Mouse (Mus musculus) heart, adult 2 months (tissue): ENCODE measurements around the gene Sema5b.

Experiments
- EP300 ChIP-seq: fragments of 200-500 bp; IDR thresholded peaks from 2 replicates; pipeline ENCODE4 v1.6.1; 2011; ENCODE audit warnings: low read depth, low read length, control low read depth; ENCODE audit not compliant: insufficient read depth
- POLR2A ChIP-seq: fragments of 200-500 bp; IDR thresholded peaks from 2 replicates; pipeline ENCODE4 v1.6.1; 2011; ENCODE audit warnings: mild to moderate bottlenecking, low read depth, low read length, control low read depth; ENCODE audit not compliant: insufficient read depth

DNA sequence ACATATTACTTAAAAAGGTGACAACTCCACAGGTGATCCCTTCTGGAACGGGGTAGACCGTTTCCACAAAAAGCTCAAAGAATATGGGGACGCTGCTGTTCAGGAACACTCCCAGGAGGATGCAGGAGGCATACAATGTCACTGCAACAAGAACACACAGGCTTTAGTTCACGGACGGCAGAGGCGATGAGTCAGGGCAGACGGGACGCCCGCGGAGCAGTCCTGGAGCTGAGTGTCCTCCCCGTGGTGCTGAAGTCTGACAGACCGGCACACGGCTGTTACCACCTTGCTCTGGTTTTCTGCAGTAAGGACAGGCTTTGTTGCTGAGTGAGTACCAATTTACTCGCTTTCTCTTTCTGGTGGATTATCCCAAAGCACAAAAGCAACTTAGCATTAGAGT, 163.9 kb downstream of the Sema5b start:
- TF ChIP-seq POLR2A, result no peak
- TF ChIP-seq EP300, result no peak
